Mouse (Mus musculus): ENCODE results near the gene Rhoj. TPM values are rescaled to one million over a fixed set of nuclear protein-coding genes. Genes with fewer than 3 reads are reported as not detected.
A peak's percentile ranks its signal among the peaks of the same experiment; 100 is the strongest.

Gene Rhoj
- total RNA-seq, 2 experiments from 2014 or later, result 6.8 to 8.5 TPM

GRCm38 (mm10) chr12:75448921-75449320, 140.8 kb downstream of the Rhoj start:
- DNase-seq (ENCODE audit: low spot score in 2 of 2), result peak in 1 of 2 experiments; percentile 59
- intact Hi-C loops (cut with DNase I), result no loop called here

DNA sequence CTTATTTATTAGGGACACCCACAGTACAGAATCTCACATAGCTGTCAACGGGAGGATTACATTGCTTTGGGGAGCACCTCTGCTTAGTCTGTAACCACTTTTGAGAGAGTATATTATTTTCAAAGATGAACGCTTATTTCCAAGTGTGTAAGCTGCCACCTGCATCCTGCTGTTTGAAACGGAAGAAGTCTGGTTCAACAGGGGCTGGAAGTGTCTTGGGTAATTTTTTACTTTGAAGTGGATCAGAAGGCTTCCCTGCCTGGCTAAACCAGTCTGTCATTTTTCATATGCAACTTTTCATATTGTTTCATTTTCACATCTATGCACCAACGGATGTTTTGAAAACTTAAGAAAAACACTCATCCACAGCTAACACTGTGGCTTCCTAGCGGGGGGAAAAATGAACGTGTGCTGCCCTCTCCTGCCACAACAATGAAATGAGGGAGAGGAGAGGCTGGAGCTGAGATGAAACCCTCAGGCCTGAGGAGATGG, 141.4 kb downstream of the Rhoj start:
- no peak for DNase-seq (ENCODE audit: low spot score in 2 of 2)
- intact Hi-C loops (cut with DNase I), result no loop called here

DNA sequence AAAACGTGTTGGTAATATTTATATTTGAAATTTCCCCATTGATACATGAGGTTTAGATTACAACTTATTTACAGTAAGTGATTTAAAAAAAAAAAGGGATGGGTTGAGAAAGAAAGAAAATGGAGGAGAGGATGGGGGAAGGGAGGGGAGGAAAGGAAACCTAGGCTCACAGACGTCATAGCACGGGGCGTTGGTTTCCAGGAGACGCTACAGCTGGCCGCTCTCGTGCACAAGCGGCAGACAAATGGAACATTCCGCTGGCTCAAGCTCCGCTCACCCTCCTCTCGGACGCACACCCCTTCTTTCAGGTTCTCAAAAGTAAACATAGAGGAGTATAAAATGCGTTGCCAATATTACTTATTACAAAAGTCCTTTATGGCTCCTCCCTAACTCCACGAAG, 141.9 kb downstream of the Rhoj start:
- peak in 1 of 2 experiments; percentile 26 for DNase-seq (ENCODE audit: low spot score in 2 of 2)
- intact Hi-C loops (cut with DNase I), result no loop called here

DNA sequence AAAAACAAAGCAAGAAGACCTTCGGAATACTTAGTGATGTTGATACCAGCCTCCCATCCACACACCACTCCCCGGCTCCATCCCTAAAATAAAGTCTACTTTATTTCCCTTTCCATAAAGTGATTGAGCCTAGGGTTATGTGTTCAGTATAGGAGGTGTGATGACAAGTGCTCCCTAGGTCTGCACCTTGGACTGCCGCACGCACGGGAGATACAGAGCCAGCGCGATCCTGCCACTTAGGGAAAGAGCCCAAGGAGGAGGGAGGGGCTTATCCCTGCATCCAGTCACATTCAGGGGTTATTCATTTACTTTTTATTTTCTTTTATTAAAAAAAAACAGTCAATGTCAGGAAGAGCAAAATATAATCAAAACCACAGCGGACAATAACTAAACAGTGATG, 142.5 kb downstream of the Rhoj start:
- no peak for DNase-seq (ENCODE audit: low spot score in 2 of 2)
- intact Hi-C loops (cut with DNase I), result no loop called here

Other genes with a start within 250 kb of the Rhoj start
- 100 to 1,000 TPM in 1 of 2 experiments, 10 to 100 TPM in 1; 77.5 to 111 TPM for gene Kcnh5, start 131.0 kb upstream of the Rhoj start, total RNA-seq (2021)
- gene Gphb5, start 108.5 kb downstream of the Rhoj start, total RNA-seq (2021), result not detected